Mouse (Mus musculus): ENCODE measurements around the gene Ddx17. TPM values are rescaled to one million over a fixed set of nuclear protein-coding genes. Genes with fewer than 3 reads are reported as not detected.
A peak's percentile ranks its signal among the peaks of the same experiment; 100 is the strongest.

Ddx17 gene
- polyA plus RNA-seq, 1 experiment: 14.2 TPM

GRCm38 (mm10) chr15:79507055-79507828 lies 39.3 kb downstream of the Ddx17 start:
- peaks cover 39% of the 10 kb centered on the region for H3K4me1 ChIP-seq
- TF ChIP-seq FLI1 (IDR thresholded peaks at IDR 0.05; ENCODE audit: low read length): no peak
- TF ChIP-seq GATA1 (IDR thresholded peaks at IDR 0.05; ENCODE audit: borderline replicate concordance, low read length): no peak
- H3K9me3 ChIP-seq: peaks cover 5% of the 10 kb centered on the region; the same call in 1 of the 2 replicates
- no peaks in the 10 kb centered on the region for H3K36me3 ChIP-seq (replicated peaks; ENCODE audit: low read length)
- peaks cover 98% of the 10 kb centered on the region for H3K27me3 ChIP-seq (replicated peaks)
- no peak overlapping the region for H3K4me3 ChIP-seq (replicated peaks)

DNA sequence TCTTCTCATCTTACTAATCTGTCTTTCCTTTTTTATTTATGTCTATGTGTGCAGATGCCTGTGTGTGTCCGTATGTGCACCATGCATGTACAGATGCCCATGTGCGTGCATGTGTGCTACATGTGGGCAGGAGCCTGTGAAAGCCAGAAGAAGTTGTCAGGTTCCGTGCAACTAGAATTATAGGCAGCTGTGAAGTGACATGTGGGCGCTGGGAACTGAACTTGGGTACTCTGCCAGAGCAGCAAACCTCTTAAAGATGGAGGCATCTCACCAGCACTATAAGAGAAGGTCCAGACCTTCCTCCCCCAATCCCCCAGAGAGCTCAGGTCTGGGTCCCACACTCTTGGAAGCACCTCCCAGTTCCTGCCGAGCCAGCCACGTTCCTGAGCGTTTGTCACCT lies 40.1 kb downstream of the Ddx17 start:
- no peaks in the 10 kb centered on the region for H3K36me3 ChIP-seq (replicated peaks; ENCODE audit: low read length)
- peaks cover 5% of the 10 kb centered on the region; the same call in 1 of the 2 replicates for H3K9me3 ChIP-seq
- no peak for TF ChIP-seq GATA1 (IDR thresholded peaks at IDR 0.05; ENCODE audit: borderline replicate concordance, low read length)
- no peak for TF ChIP-seq FLI1 (IDR thresholded peaks at IDR 0.05; ENCODE audit: low read length)
- H3K4me1 ChIP-seq: peaks cover 32% of the 10 kb centered on the region
- no peak overlapping the region for H3K4me3 ChIP-seq (replicated peaks)
- H3K27me3 ChIP-seq (replicated peaks): peaks cover 98% of the 10 kb centered on the region

- H3K36me3 ChIP-seq (replicated peaks; ENCODE audit: low read length): no peaks in the 10 kb centered on the region
- H3K4me3 ChIP-seq (replicated peaks): peak overlapping the region; percentile 79
- H3K9me3 ChIP-seq: peaks cover 5% of the 10 kb centered on the region; the same call in 1 of the 2 replicates
- peaks cover 25% of the 10 kb centered on the region for H3K4me1 ChIP-seq
- peaks cover 98% of the 10 kb centered on the region for H3K27me3 ChIP-seq (replicated peaks)
- TF ChIP-seq FLI1 (IDR thresholded peaks at IDR 0.05; ENCODE audit: low read length): no peak
These were observed 40.8 kb downstream of the Ddx17 start for GRCm38 (mm10) chr15:79505616-79506283.

GRCm38 (mm10) chr15:79504707-79505452 lies 41.7 kb downstream of the Ddx17 start, which contains the start of gene Kcnj4:
Gene Kcnj4, minus strand, starts transcription at chr15:79505241.
- peak within 1 kb of the TSS; percentile 79 for H3K4me3 ChIP-seq (replicated peaks)
- TF ChIP-seq GATA1 (IDR thresholded peaks at IDR 0.05; ENCODE audit: borderline replicate concordance, low read length): no peak
- TF ChIP-seq FLI1 (IDR thresholded peaks at IDR 0.05; ENCODE audit: low read length): no peak
- H3K4me1 ChIP-seq: peaks cover 20% of the 10 kb centered on the region
- peaks cover 98% of the 10 kb centered on the region for H3K27me3 ChIP-seq (replicated peaks)
- peaks cover 5% of the 10 kb centered on the region; the same call in 1 of the 2 replicates for H3K9me3 ChIP-seq
- no peaks in the 10 kb centered on the region for H3K36me3 ChIP-seq (replicated peaks; ENCODE audit: low read length)

DNA sequence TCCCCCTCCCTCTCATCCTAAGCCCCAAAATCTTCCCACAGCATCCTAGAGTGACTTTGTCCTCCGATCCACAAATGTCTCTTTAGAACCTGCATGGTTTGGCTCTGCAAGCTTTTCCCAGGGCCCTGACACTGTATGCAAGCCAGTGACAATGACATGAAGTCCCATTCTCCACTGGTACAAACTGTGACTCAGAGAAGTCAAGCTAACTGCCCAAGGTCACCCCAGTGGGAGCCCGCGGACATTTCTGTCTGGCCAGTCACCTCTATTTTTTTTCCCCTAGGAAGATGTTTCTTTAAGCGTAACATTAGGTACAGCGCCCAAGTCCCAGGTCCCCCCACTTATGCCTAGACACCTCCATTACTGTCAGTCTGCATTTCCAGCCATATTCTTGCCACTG lies 43.1 kb downstream of the Ddx17 start:
- peaks cover 20% of the 10 kb centered on the region for H3K4me1 ChIP-seq
- peaks cover 100% of the 10 kb centered on the region for H3K27me3 ChIP-seq (replicated peaks)
- peaks cover 5% of the 10 kb centered on the region; the same call in 1 of the 2 replicates for H3K9me3 ChIP-seq
- TF ChIP-seq GATA1 (IDR thresholded peaks at IDR 0.05; ENCODE audit: borderline replicate concordance, low read length) (no peak), FLI1 (IDR thresholded peaks at IDR 0.05; ENCODE audit: low read length) (no peak)
- no peaks in the 10 kb centered on the region for H3K36me3 ChIP-seq (replicated peaks; ENCODE audit: low read length)
- H3K4me3 ChIP-seq (replicated peaks): no peak overlapping the region

GRCm38 (mm10) chr15:79502891-79503341 lies 43.6 kb downstream of the Ddx17 start:
- Histone ChIP-seq H3K36me3 (replicated peaks; ENCODE audit: low read length) (no peaks in the 10 kb centered on the region), H3K4me3 (replicated peaks) (peak overlapping the region; percentile 10), H3K27me3 (replicated peaks) (peaks cover 100% of the 10 kb centered on the region), H3K9me3 (peaks cover 5% of the 10 kb centered on the region; the same call in 1 of the 2 replicates), H3K4me1 (peaks cover 20% of the 10 kb centered on the region)
- no peak for TF ChIP-seq GATA1 (IDR thresholded peaks at IDR 0.05; ENCODE audit: borderline replicate concordance, low read length)
- TF ChIP-seq FLI1 (IDR thresholded peaks at IDR 0.05; ENCODE audit: low read length): no peak

GRCm38 (mm10) chr15:79500110-79500509 lies 46.4 kb downstream of the Ddx17 start:
- Histone ChIP-seq H3K36me3 (replicated peaks; ENCODE audit: low read length) (no peaks in the 10 kb centered on the region), H3K27me3 (replicated peaks) (peaks cover 99% of the 10 kb centered on the region), H3K4me3 (replicated peaks) (no peak overlapping the region), H3K4me1 (peaks cover 9% of the 10 kb centered on the region), H3K9me3 (no peaks in the 10 kb centered on the region)
- TF ChIP-seq FLI1 (IDR thresholded peaks at IDR 0.05; ENCODE audit: low read length) (no peak), GATA1 (IDR thresholded peaks at IDR 0.05; ENCODE audit: borderline replicate concordance, low read length) (no peak)

- Histone ChIP-seq H3K4me3 (replicated peaks) (no peak overlapping the region), H3K4me1 (no peaks in the 10 kb centered on the region), H3K9me3 (peaks cover 3% of the 10 kb centered on the region; the same call in 1 of the 2 replicates), H3K36me3 (replicated peaks; ENCODE audit: low read length) (no peaks in the 10 kb centered on the region), H3K27me3 (replicated peaks) (peaks cover 93% of the 10 kb centered on the region)
- TF ChIP-seq FLI1 (IDR thresholded peaks at IDR 0.05; ENCODE audit: low read length) (no peak), GATA1 (IDR thresholded peaks at IDR 0.05; ENCODE audit: borderline replicate concordance, low read length) (no peak)
These were observed 53.0 kb downstream of the Ddx17 start for GRCm38 (mm10) chr15:79493527-79493926.

GRCm38 (mm10) chr15:79489463-79489862 lies 57.1 kb downstream of the Ddx17 start:
- TF ChIP-seq GATA1 (IDR thresholded peaks at IDR 0.05; ENCODE audit: borderline replicate concordance, low read length): no peak
- no peak for TF ChIP-seq FLI1 (IDR thresholded peaks at IDR 0.05; ENCODE audit: low read length)
- H3K4me3 ChIP-seq (replicated peaks): no peak overlapping the region
- peaks cover 84% of the 10 kb centered on the region for H3K27me3 ChIP-seq (replicated peaks)
- peaks cover 3% of the 10 kb centered on the region for H3K9me3 ChIP-seq
- no peaks in the 10 kb centered on the region for H3K4me1 ChIP-seq
- no peaks in the 10 kb centered on the region for H3K36me3 ChIP-seq (replicated peaks; ENCODE audit: low read length)

Data from megakaryocyte, embryonic 14.5 days (primary cell).